Mouse (Mus musculus) limb, embryonic 14.5 days (tissue): ENCODE results near the gene Aqp6. TPM values are rescaled to one million over a fixed set of nuclear protein-coding genes. Genes with fewer than 3 reads are reported as not detected.

Source experiments
- ATAC-seq: fragments of 200-750 bp; cut with Nextera tagmentation; 2 replicates; pipeline ENCODE4 v1.8.0; 2017; ENCODE audit warnings: low read depth, moderate number of reproducible peaks, moderate TSS enrichment; ENCODE audit not compliant: low FRiP score
- DNase-seq: peaks from one replicate; pipeline ENCODE4 v3.0.0-alpha.2; 2015; ENCODE audit warnings: low spot score
- H3K27ac ChIP-seq: fragments of 300-500 bp; sonication (generic); replicated peaks from 2 replicates; pipeline ENCODE4 v1.5.1; 2014; ENCODE audit warnings: low read depth, mild to moderate bottlenecking, low read length, moderate library complexity, mixed read lengths
- H3K27me3 ChIP-seq: fragments of 300-500 bp; sonication (generic); 2 replicates; pipeline ENCODE4 v1.6.1; 2014; ENCODE audit warnings: low read length, mixed read lengths; ENCODE audit not compliant: control insufficient read depth, insufficient read depth
- H3K36me3 ChIP-seq: fragments of 300-500 bp; sonication (generic); 2 replicates; pipeline ENCODE4 v1.6.1; 2014; ENCODE audit warnings: mild to moderate bottlenecking, low read length, moderate library complexity, mixed read lengths; ENCODE audit not compliant: control insufficient read depth, insufficient read depth
- H3K4me1 ChIP-seq: fragments of 300-500 bp; sonication (generic); 2 replicates; pipeline ENCODE4 v1.6.1; 2014; ENCODE audit warnings: antibody characterized with exemption, low read length, mixed read lengths; ENCODE audit not compliant: control insufficient read depth, insufficient read depth
- H3K4me2 ChIP-seq: fragments of 300-500 bp; sonication (generic); replicated peaks from 2 replicates; pipeline ENCODE4 v1.6.1; 2014; ENCODE audit warnings: low read depth, mild to moderate bottlenecking, low read length, moderate library complexity; ENCODE audit not compliant: severe bottlenecking
- H3K4me3 ChIP-seq: fragments of 300-500 bp; sonication (generic); replicated peaks from 2 replicates; pipeline ENCODE4 v1.5.1; 2014; ENCODE audit warnings: low read length
- H3K9ac ChIP-seq: fragments of 300-500 bp; sonication (generic); 2 replicates; pipeline ENCODE4 v1.6.1; 2014; ENCODE audit warnings: mild to moderate bottlenecking, low read depth, low read length, moderate library complexity; ENCODE audit not compliant: severe bottlenecking
- H3K9me3 ChIP-seq: fragments of 300-500 bp; sonication (generic); 2 replicates; pipeline ENCODE4 v1.6.1; 2016; ENCODE audit warnings: low read length; ENCODE audit not compliant: control insufficient read depth
- POLR2A ChIP-seq: fragments of 200-500 bp; IDR thresholded peaks from 2 replicates; pipeline ENCODE4 v1.8.0; 2012; ENCODE audit warnings: inconsistent platforms, mild to moderate bottlenecking, moderate library complexity, borderline replicate concordance; ENCODE audit not compliant: insufficient read depth, insufficient read length; ENCODE audit errors: extremely low read depth
- WGBS: fragments of 180-500 bp; shearing (Covaris S2); extraction: QIAGEN DNeasy Blood & Tissue Kit; methylation state at CpG from one replicate; pipeline ENCODE4 v1.1.7; 2014; 5-methylcytosine and 5-hydroxymethylcytosine counted together
- polyA plus RNA-seq, 2 experiments: library from polyadenylated mRNA; depleted of rRNA in 1 of 2; stranded (reverse) in 1 of 2; unstranded in 1 of 2; fragments of >200 nt; fragmentation: Nextera tagmentation in 1 of 2; extraction: Ambion mirVana in 1 of 2; gene quantifications; 2 replicates each; pipeline versions ENCODE4 v1.2.1 to v1.2.3; 2012 to 2014

Aqp6 gene
- polyA plus RNA-seq, 2 experiments = 0.03 TPM; not detected in 1

- Histone ChIP-seq H3K4me1 (no peaks in the 10 kb centered on the region), H3K27me3 (no peaks in the 10 kb centered on the region), H3K4me2 (no peak overlapping the region), H3K4me3 (no peak overlapping the region), H3K9ac (no peak overlapping the region), H3K27ac (no peak overlapping the region), H3K36me3 (no peaks in the 10 kb centered on the region), H3K9me3 (no peaks in the 10 kb centered on the region)
- 85% methylated on average over 10 of the region's 10 CpGs for WGBS
- DNase-seq (no peak), ATAC-seq (no peak)
- TF ChIP-seq POLR2A = no peak
Measured at GRCm38 (mm10) chr15:99569123-99569522, 32.1 kb upstream of the Aqp6 start.

GRCm38 (mm10) chr15:99578802-99579485, 22.3 kb upstream of the Aqp6 start, which contains the start of gene Aqp2:
Gene Aqp2, plus strand, starts transcription at chr15:99579055.
- Histone ChIP-seq H3K4me3 (no peak within 1 kb of the TSS), H3K36me3 (no peaks in the 10 kb centered on the region), H3K27me3 (peaks cover 29% of the 10 kb centered on the region), H3K9me3 (no peaks in the 10 kb centered on the region), H3K9ac (no peak within 1 kb of the TSS), H3K4me1 (peaks cover 5% of the 10 kb centered on the region; the same call in 1 of the 2 replicates), H3K27ac (no peak within 1 kb of the TSS), H3K4me2 (no peak within 1 kb of the TSS)
- TF ChIP-seq POLR2A = no peak
- ATAC-seq (no peak), DNase-seq (no peak)
- 83% methylated on average over 23 of the region's 26 CpGs for WGBS

GRCm38 (mm10) chr15:99583463-99584344, 17.5 kb upstream of the Aqp6 start:
- WGBS = 1% methylated on average over 47 of the region's 54 CpGs
- 0 out of 2 replicates have a peak, but pooled peaks have one; percentile 20 for ATAC-seq

GRCm38 (mm10) chr15:99584407-99585202, 16.6 kb upstream of the Aqp6 start:
- no peak overlapping the region for H3K27ac ChIP-seq
- H3K4me2 ChIP-seq = peak overlapping the region; percentile 51
- 1% methylated on average over 24 of the region's 24 CpGs for WGBS
- H3K9me3 ChIP-seq = no peaks in the 10 kb centered on the region
- ATAC-seq (no peak), DNase-seq (peak; percentile 17)
- H3K27me3 ChIP-seq = peaks cover 85% of the 10 kb centered on the region
- peaks cover 13% of the 10 kb centered on the region; the same call in 1 of the 2 replicates for H3K4me1 ChIP-seq
- TF ChIP-seq POLR2A = no peak
- no peaks in the 10 kb centered on the region for H3K36me3 ChIP-seq
- H3K4me3 ChIP-seq = peak overlapping the region; percentile 32
- no peak overlapping the region for H3K9ac ChIP-seq

More at GRCm38 (mm10) chr15:99583463-99584344, 17.5 kb upstream of the Aqp6 start:
- Histone ChIP-seq H3K27ac (no peak overlapping the region), H3K27me3 (peaks cover 76% of the 10 kb centered on the region), H3K4me1 (peaks cover 13% of the 10 kb centered on the region; the same call in 1 of the 2 replicates), H3K4me2 (peak overlapping the region; percentile 51), H3K4me3 (peak overlapping the region; percentile 32), H3K36me3 (no peaks in the 10 kb centered on the region), H3K9ac (no peak overlapping the region), H3K9me3 (no peaks in the 10 kb centered on the region)
- peak; percentile 27 for DNase-seq
- TF ChIP-seq POLR2A = no peak
